Mouse (Mus musculus) olfactory bulb, adult 2 months (tissue): ENCODE measurements around the gene Papss1.

Experiments
- CTCF ChIP-seq: fragments of 200-500 bp; IDR thresholded peaks from 2 replicates; pipeline ENCODE4 v1.5.1; 2012; ENCODE audit warnings: low read depth, mild to moderate bottlenecking, low read length, moderate library complexity; ENCODE audit not compliant: insufficient read depth
- POLR2A ChIP-seq: fragments of 200-500 bp; IDR thresholded peaks from 2 replicates; pipeline ENCODE4 v1.6.1; 2012; ENCODE audit warnings: mild to moderate bottlenecking, low read depth, low read length, moderate library complexity; ENCODE audit not compliant: insufficient read depth

GRCm38 (mm10) chr3:131525229-131525628 lies 39.3 kb upstream of the Papss1 start:
- TF ChIP-seq POLR2A (no peak), CTCF (no peak)
